Mouse (Mus musculus) gonadal fat pad, adult 2 months (tissue): ENCODE results near the gene Ntn1. TPM values are rescaled to one million over a fixed set of nuclear protein-coding genes. Genes with fewer than 3 reads are reported as not detected.

Experiments used
- DNase-seq: peaks from one replicate; pipeline ENCODE4 v3.0.0-alpha.2; 2012; ENCODE audit warnings: low read depth
- polyA plus RNA-seq: library from polyadenylated mRNA; depleted of rRNA; stranded (reverse); fragments of >200 nt; gene quantifications from 2 replicates; pipeline ENCODE4 v1.2.3, GENCODE M21; 2012

The Ntn1 gene
- polyA plus RNA-seq, 1 experiment = 23.0 TPM

DNA sequence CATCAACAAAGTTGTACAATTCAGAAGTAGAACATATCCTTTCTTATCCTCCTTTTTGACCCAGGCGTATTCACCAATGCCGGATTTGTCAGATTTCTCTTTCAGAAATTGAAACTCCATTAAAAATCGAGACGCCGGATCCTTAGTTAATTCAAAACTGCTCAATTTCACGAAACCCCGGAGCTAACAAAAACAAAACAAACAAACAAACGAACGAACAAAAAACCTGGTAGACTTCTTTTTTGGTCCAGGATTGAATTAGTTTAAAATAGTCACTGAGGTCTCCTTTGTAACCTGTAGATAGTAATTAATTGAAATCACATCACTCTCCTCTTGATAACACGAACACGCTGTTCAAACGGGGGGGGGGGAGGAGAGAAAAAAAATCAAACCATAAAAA lies 16.5 kb downstream of the Ntn1 start:
- DNase-seq = no peak

- no peak for DNase-seq
Measured at GRCm38 (mm10) chr11:68383519-68383918, 17.1 kb downstream of the Ntn1 start.

DNA sequence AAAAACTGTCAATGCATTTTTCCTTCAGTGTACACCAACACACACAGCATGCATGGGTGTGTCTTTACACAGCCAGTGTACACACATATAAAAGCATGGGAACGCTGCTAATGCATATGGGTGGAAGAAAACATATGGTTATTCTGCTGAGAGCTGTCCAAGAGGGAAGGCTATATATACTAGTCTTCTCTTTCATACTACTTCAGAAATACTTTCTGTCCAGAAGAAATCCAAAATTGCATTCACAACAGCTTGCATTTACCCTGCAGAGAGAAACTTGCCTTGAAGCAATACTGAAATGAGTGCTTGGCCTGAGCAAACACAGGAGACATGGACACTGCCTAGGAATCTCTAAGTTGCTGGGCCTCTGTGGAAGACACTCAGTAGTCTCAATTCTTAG lies 18.8 kb downstream of the Ntn1 start:
- DNase-seq = no peak

GRCm38 (mm10) chr11:68381318-68381717 lies 19.3 kb downstream of the Ntn1 start:
- no peak for DNase-seq

DNA sequence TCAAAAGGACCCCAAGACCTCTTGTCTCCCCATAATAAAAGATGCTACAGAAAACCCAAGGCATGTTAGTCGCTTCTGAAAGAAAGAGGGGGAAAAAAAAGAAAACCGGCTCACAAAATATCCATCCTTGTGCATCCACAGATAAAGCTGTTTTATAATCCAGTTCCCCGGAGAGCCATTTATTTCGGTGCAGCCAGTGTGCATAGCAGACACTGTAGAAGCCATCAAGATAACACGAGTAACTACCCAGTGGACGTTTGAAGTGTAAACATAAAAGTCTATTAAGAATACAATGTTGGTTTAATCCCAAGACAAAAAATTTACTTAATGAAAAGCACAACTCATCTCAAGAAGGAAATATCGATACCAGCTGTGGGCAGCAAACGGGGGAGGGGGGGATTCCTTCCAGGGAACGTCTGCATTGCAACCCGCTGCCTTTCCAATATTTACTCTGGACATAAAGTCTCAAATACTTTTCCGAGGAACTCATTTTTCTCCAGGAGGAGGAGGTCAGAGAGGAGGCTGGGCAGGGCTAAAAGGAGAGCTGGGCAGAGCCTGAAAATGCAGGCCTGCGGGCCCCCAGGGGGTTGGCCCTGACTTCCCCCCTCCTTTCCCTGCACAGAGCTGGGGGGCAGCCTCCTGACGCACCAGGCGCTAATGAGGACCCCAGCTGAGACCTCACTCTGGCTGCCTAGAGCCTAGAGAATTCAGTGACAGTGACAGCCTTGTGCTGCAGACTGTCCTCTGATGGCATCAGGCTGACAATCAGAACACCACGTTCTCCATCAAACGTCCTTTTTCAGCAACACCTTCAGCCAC lies 21.5 kb downstream of the Ntn1 start:
- no peak for DNase-seq

DNA sequence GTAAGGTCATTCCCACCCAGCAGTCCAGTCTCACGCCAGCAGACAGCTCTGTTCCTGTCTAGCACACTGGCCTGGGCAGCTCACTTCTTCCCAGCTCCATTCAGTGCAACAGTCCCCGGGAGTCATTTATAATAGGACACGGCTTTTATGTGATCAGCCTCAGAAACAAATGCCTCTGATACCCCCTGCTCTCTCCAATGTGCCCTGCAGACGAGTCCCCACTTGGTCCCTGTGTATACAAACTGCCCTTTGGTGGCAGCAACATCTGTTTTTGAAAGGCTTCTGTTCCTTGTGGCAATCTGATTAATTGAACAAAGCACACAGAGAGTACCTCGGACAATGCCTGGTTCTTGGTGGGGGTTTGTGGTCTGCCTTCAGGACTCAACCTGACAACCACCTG lies 22.2 kb downstream of the Ntn1 start:
- no peak for DNase-seq

GRCm38 (mm10) chr11:68373105-68373504 lies 27.5 kb downstream of the Ntn1 start:
- DNase-seq = no peak

- DNase-seq = no peak
Measured at GRCm38 (mm10) chr11:68371609-68372008, 29.0 kb downstream of the Ntn1 start.

DNA sequence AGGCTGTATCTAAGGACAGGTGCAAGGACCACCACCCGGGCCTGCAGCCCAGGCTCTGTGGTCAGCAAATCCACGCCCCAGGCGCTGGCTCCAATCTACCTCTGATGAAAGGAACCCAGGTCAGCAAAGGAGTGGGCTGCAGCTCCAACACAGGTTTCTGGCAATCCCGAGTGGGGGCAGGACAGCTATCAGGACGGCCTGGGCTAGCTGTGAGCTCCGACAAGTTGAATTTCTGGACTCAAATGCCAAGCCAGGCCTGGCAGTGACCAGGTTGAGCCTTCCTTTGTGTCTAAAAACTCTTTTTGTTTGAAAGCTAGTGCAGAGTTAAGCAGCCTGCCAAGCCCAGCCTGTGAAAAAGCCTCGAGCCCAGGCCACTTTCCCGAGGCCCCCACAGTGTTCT lies 43.7 kb downstream of the Ntn1 start:
- DNase-seq = no peak

- no peak for DNase-seq
Measured at GRCm38 (mm10) chr11:68355561-68355960, 45.1 kb downstream of the Ntn1 start.

GRCm38 (mm10) chr11:68354848-68355247 lies 45.8 kb downstream of the Ntn1 start:
- no peak for DNase-seq

- DNase-seq = no peak
Measured at GRCm38 (mm10) chr11:68352236-68352635, 48.4 kb downstream of the Ntn1 start.

- no peak for DNase-seq
Measured at GRCm38 (mm10) chr11:68348851-68349250, 51.8 kb downstream of the Ntn1 start.

- no peak for DNase-seq
Measured at GRCm38 (mm10) chr11:68348083-68348482, 52.5 kb downstream of the Ntn1 start.

DNA sequence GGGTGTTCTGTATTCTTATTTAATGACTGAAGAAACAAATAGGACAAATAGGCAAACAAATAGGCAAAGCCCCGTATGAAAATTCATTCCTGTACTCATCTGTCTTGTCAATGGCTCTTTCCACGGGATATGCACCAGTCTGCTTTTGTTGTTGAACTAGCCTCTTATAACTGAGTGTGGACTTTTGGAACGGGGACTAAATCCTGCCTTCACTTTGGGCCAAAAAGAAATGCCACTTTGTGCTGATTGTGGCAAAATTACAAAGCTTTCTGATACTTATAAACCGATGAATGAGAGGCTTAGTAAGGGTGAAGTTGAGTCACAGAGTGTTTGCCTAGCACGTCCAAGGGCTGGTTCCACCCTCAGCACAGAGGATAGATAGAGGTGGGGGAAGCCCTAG lies 53.1 kb downstream of the Ntn1 start:
- no peak for DNase-seq

- DNase-seq = no peak
Measured at GRCm38 (mm10) chr11:68346099-68346498, 54.5 kb downstream of the Ntn1 start.

DNA sequence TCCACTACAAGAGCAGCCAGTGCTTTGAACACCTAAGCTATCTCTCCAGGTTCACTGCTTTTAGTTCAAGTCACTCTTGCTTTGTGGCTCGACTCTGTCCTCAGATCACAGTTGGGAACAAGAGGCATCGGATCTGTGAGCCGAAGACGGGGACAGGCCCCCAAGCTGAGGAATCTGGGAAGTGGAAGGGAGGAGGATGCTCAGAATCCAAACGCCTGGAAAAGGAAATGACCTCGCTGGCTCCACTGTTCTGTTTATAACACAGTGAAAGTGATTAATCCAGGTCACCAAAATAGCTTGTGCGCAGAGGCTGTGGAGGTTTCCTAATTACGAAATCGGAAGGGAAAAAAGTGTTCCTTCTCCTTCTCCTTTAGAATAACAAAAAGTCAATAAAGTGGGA lies 56.4 kb downstream of the Ntn1 start:
- no peak for DNase-seq

GRCm38 (mm10) chr11:68342761-68343160 lies 57.9 kb downstream of the Ntn1 start:
- no peak for DNase-seq

DNA sequence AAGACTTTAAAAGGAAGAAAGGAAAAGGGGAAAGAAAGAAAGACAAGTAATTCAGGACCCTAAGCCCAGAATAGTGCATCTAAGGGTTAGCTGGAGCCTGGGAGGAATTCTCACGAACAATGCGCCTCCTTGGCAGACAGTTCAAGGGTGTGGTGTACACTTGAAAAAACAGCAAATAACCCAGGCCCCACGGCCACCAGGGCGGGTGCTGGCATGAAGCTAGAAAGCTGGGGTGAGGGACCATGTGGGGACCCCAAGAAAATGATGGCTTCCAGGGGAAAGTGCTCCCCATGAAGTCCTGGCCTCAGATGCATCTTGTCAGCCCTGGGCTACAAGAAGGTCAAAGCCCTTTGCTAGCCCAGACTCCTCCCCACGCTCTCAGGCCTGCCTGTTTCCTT lies 58.6 kb downstream of the Ntn1 start:
- DNase-seq = no peak

GRCm38 (mm10) chr11:68341111-68342002 lies 59.3 kb downstream of the Ntn1 start:
- DNase-seq = no peak

- DNase-seq = no peak
Measured at GRCm38 (mm10) chr11:68340366-68340765, 60.3 kb downstream of the Ntn1 start.

DNA sequence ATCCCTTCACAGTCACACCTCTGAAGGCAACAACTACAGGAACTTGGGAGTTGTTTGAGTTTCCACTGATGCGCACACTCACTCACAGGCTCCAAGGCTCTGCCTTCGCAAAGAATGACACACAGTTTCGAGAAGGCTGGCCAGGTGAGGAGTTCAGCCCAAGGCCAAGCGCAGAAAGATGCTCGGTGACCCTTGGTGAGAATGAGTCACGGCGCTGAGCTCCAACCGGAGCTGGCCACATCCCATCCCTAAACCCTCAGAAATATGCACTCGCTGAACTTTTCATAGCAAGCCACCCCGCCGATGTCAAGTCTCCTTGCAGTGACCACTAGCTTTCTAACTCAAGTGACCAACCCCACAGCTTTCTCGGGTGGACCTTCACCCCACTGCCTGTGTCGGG lies 60.8 kb downstream of the Ntn1 start:
- DNase-seq = no peak

DNA sequence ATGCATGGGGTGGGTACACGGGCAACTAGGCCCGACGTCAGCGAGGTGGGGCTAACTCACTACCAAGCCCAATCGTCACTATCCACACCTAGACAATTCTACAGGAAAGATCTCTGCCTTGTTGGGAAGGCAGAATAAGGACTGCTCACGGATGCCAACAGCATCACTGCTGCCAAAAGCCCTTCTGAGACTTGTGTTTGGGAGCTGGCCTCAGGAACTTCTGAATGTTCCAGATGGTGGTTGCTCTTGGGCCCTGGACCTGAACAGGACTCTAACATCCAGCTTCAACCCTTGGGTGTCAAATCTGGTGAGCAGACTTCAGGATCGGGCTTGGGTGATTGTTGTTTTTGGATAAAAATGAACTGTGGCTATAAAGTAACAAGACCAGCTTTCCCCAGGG lies 61.3 kb downstream of the Ntn1 start:
- no peak for DNase-seq
